Mouse (Mus musculus) lung, adult 2 months (tissue): ENCODE measurements around the gene Toe1. TPM values are rescaled to one million over a fixed set of nuclear protein-coding genes. Genes with fewer than 3 reads are reported as not detected.

Experiments
- DNase-seq: peaks from one replicate; pipeline ENCODE4 v3.0.0; 2022
- H3K4me1 ChIP-seq: fragments of 200-500 bp; 2 replicates; pipeline ENCODE4 v1.6.1; 2011; ENCODE audit warnings: low read length; ENCODE audit not compliant: control insufficient read depth, insufficient read depth
- H3K4me3 ChIP-seq: fragments of 200-500 bp; replicated peaks from 2 replicates; pipeline ENCODE3; 2011; ENCODE audit warnings: low read depth, mild to moderate bottlenecking, control low read depth, low read length; ENCODE audit errors: extremely low read depth
- CTCF ChIP-seq: fragments of 200-500 bp; IDR thresholded peaks from 2 replicates; pipeline ENCODE4 v1.5.1; 2011; ENCODE audit warnings: mild to moderate bottlenecking, low read length, control low read depth; ENCODE audit not compliant: insufficient read depth
- POLR2A ChIP-seq: fragments of 200-500 bp; IDR thresholded peaks from 2 replicates; pipeline ENCODE4 v1.6.1; 2011; ENCODE audit warnings: low read depth, mild to moderate bottlenecking, control low read depth, low read length, borderline replicate concordance; ENCODE audit errors: extremely low read depth
- WGBS: fragments of 180-500 bp; shearing (Covaris S2); methylation state at CpG from one replicate; pipeline ENCODE4 v1.1.7; 2018; 5-methylcytosine and 5-hydroxymethylcytosine counted together
- polyA plus RNA-seq: library from polyadenylated mRNA; depleted of rRNA; stranded (reverse); fragments of >200 nt; gene quantifications from 2 replicates; pipeline ENCODE4 v1.2.3, GENCODE M21; 2012; rRNA removed

Gene Toe1
- polyA plus RNA-seq, 1 experiment, result 22.1 TPM

DNA sequence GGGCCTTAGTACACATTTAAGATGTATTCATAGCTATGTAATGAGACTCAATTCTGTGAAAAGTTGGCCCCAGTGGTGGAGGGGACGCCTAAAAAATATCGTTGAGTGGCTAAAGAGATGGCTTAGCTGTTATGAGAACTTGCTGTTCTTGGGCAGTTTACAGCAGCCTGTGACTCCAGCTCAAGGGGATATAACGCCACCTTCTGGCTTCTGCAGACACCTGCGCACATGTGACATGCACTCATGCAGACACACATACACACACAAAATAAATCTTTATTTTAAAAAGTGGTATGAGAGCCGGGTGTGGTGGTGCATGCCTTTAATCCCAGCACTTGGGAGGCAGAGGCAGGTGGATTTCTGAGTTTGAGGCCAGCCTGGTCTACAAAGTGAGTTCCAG lies 31.0 kb downstream of the Toe1 start:
- WGBS, result 89% methylated on average over 5 of the region's 5 CpGs
- DNase-seq, result no peak
- Histone ChIP-seq H3K4me1 (no peaks in the 10 kb centered on the region), H3K4me3 (no peak overlapping the region)
- TF ChIP-seq POLR2A (no peak), CTCF (no peak)

DNA sequence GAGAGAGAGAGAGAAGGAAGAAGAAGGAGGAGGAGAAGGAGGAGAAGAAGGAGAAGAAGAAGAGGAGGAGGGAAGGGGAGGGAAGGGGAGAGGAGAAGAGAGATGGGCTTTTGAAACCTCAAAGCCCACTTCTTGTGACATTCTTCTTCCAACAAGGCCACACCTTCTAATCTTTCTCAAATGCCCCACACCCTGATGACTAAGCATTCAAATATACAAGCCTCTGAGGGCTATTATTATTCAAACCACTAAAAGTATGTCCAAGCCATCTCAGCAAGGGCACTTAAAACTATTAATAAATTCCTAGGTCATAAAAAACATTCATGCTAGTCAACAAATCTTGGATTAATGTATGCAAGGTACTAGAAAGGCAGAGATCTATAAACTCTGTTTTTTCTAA lies 38.4 kb downstream of the Toe1 start:
- TF ChIP-seq POLR2A (no peak), CTCF (no peak)

DNA sequence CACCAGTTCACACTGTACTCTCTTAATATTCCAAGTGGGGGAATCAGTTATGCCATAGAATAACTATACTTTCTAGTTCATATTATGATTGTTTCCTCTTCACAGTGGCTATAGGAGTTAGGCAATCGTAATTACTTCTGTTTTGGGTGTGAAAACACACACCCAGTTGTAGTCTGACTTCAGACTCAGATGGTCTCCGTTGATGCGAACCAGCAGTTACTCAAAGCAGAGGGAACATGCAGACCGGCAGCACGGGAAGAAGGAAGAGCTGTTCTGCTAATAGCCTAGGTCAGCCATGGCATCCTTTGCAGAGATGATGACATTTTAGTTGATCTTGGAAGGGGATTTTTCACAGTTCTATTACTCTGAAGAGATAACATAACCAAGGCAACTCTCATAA lies 38.9 kb downstream of the Toe1 start:
- TF ChIP-seq POLR2A, result no peak
- no peak for TF ChIP-seq CTCF
- Histone ChIP-seq H3K4me3 (no peak overlapping the region), H3K4me1 (no peaks in the 10 kb centered on the region)
- 73% methylated on average over 5 of the region's 5 CpGs for WGBS
- no peak for DNase-seq

More for the DNA sequence above, 38.4 kb downstream of the Toe1 start:
- no peaks in the 10 kb centered on the region for H3K4me1 ChIP-seq
- no peak overlapping the region for H3K4me3 ChIP-seq
- no peak for DNase-seq

DNA sequence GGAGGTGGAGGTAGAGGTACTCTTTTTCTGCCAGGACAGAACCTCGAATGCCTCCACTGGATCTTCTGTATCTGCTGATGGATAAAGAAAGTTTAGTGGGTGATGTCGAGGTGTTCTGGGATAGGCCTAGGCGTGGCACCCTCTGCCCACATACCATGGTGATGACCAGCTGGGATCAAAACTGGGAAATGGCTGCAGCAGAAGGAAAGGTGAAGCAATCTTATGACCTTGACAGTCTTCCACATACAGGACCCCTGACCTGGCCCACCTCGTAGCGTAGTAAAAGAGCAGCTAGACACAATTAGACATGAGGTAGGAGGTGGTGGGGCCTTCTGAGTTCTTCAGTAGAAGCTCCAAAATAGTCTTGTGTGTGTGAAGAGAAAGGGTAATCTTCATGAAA lies 43.4 kb downstream of the Toe1 start:
- Histone ChIP-seq H3K4me1 (no peaks in the 10 kb centered on the region), H3K4me3 (no peak overlapping the region)
- DNase-seq, result no peak
- WGBS, result 85% methylated on average over 5 of the region's 5 CpGs
- no peak for TF ChIP-seq CTCF
- no peak for TF ChIP-seq POLR2A

DNA sequence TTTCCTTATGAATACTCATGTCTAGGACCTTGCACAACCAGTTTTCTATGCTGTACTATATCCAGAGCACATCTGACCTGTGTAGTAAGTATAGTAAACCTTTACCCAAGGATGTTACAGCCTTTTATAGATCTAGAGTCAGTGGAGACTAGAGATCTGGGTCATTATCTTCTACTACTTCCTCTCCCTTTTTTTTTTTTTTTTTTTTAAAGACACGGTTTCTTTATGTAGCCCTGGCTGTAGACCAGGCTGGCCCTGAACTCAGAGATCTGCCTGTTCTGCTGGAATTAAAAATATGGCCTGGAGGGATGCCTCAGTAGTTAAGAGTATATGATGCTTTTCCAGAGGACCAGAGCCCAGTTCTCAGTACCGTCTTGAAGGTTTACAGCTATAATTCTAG lies 45.5 kb downstream of the Toe1 start:
- WGBS, result 80% methylated on average over 2 of the region's 2 CpGs

DNA sequence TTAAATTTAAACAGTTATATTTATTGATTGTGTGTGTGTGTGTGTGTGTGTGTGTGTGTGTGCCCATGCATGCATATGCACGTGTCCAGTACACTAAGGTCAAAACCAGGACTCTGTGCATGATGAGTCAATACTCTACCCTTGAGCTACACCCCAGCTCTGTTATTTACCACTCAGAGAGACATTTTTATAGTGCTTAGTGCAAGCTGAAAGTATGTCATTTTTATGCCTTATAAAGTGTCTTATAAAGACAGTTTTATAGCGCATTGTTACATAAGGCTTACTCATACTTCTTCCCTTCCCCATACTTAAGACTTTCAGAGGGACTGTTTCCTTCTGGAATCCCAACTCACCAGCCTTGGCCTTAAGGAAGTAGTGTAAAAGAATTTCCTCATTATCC lies 57.7 kb downstream of the Toe1 start:
- Histone ChIP-seq H3K4me3 (no peak overlapping the region), H3K4me1 (no peaks in the 10 kb centered on the region)
- WGBS, result 82% methylated on average over 2 of the region's 2 CpGs
- DNase-seq, result no peak
- TF ChIP-seq CTCF, result no peak
- TF ChIP-seq POLR2A, result no peak

More for the DNA sequence above, 45.5 kb downstream of the Toe1 start:
- no peak overlapping the region for H3K4me3 ChIP-seq
- no peak for TF ChIP-seq POLR2A
- TF ChIP-seq CTCF, result no peak
- DNase-seq, result no peak
- no peaks in the 10 kb centered on the region for H3K4me1 ChIP-seq

Other genes starting within 250 kb of the Toe1 start
- gene Gpbp1l1, start 250.0 kb downstream of the Toe1 start, polyA plus RNA-seq, result 27.1 and 32.6 TPM in 2 replicates
- 52.9 and 55.0 TPM in 2 replicates for gene Ccdc17, start 211.0 kb downstream of the Toe1 start, polyA plus RNA-seq
- gene Nasp, start 179.7 kb downstream of the Toe1 start, polyA plus RNA-seq, result 1.3 and 2.4 TPM in 2 replicates
- 536 and 669 TPM in 2 replicates for gene Akr1a1, start 156.0 kb downstream of the Toe1 start, polyA plus RNA-seq
- 58.4 and 179 TPM in 2 replicates for gene Prdx1, start 122.1 kb downstream of the Toe1 start, polyA plus RNA-seq
- gene Mmachc, start 99.2 kb downstream of the Toe1 start, polyA plus RNA-seq, result 6.6 and 8.0 TPM in 2 replicates
- 23.9 and 27.4 TPM in 2 replicates for gene Ccdc163, start 99.1 kb downstream of the Toe1 start, polyA plus RNA-seq
- gene Tesk2, start 86.7 kb downstream of the Toe1 start, polyA plus RNA-seq, result 2.0 and 2.3 TPM in 2 replicates
- 7.5 and 7.6 TPM in 2 replicates for gene Mutyh, start 83 bp upstream of the Toe1 start, polyA plus RNA-seq
- 0.53 and 0.69 TPM in 2 replicates for gene Hpdl, start 14.1 kb upstream of the Toe1 start, polyA plus RNA-seq
- gene Zswim5, start 69.7 kb upstream of the Toe1 start, polyA plus RNA-seq, result 1.9 and 2.6 TPM in 2 replicates
- 42.1 and 56.1 TPM in 2 replicates for gene Urod, start 186.8 kb upstream of the Toe1 start, polyA plus RNA-seq
- gene Hectd3, start 187.7 kb upstream of the Toe1 start, polyA plus RNA-seq, result 66.3 and 69.1 TPM in 2 replicates
- gene Eif2b3, start 211.8 kb upstream of the Toe1 start, polyA plus RNA-seq, result 4.3 and 6.1 TPM in 2 replicates